Mouse (Mus musculus): ENCODE data around the gene Hbb-bt.

- TF ChIP-seq GATA1 (IDR thresholded peaks at IDR 0.05; ENCODE audit: low read length) (no peak), TAL1 (IDR thresholded peaks at IDR 0.05; ENCODE audit: low read length) (no peak)
Measured at GRCm38 (mm10) chr7:103825536-103826254, 11.9 kb upstream of the Hbb-bt start.
